Mouse (Mus musculus) limb, embryonic 12.5 days (tissue): ENCODE results near the gene Rpl9. TPM values are rescaled to one million over a fixed set of nuclear protein-coding genes. Genes with fewer than 3 reads are reported as not detected.

Experiments
- ATAC-seq: fragments of 200-750 bp; cut with Nextera tagmentation; 2 replicates; pipeline ENCODE4 v1.8.0; 2017; ENCODE audit warnings: low read depth, moderate TSS enrichment; ENCODE audit not compliant: insufficient number of reproducible peaks, insufficient read depth, low FRiP score, low TSS enrichment
- H3K27ac ChIP-seq: fragments of 300-500 bp; sonication (generic); 2 replicates; pipeline ENCODE4 v1.5.1; 2016; ENCODE audit warnings: mild to moderate bottlenecking, moderate library complexity
- H3K27me3 ChIP-seq: fragments of 300-500 bp; sonication (generic); 2 replicates; pipeline ENCODE4 v1.6.1; 2016; ENCODE audit warnings: mild to moderate bottlenecking, moderate library complexity
- H3K36me3 ChIP-seq: fragments of 300-500 bp; sonication (generic); 2 replicates; pipeline ENCODE4 v1.6.1; 2016; ENCODE audit warnings: mild to moderate bottlenecking, moderate library complexity
- H3K4me1 ChIP-seq: fragments of 300-500 bp; sonication (generic); replicated peaks from 2 replicates; pipeline ENCODE4 v1.6.1; 2016
- H3K4me2 ChIP-seq: fragments of 300-500 bp; sonication (generic); 2 replicates; pipeline ENCODE4 v1.6.1; 2016; ENCODE audit warnings: mild to moderate bottlenecking, moderate library complexity
- H3K4me3 ChIP-seq: fragments of 300-500 bp; sonication (generic); replicated peaks from 2 replicates; pipeline ENCODE4 v1.5.1; 2016; ENCODE audit warnings: mild to moderate bottlenecking
- H3K9ac ChIP-seq: fragments of 300-500 bp; sonication (generic); replicated peaks from 2 replicates; pipeline ENCODE4 v1.6.1; 2016; ENCODE audit warnings: mild to moderate bottlenecking, moderate library complexity
- H3K9me3 ChIP-seq: fragments of 300-500 bp; sonication (generic); 2 replicates; pipeline ENCODE4 v1.6.1; 2016; ENCODE audit warnings: mild to moderate bottlenecking, moderate library complexity
- WGBS: fragments of 180-500 bp; shearing (Covaris S2); methylation state at CpG from one replicate; pipeline ENCODE4 v1.1.7; 2016; 5-methylcytosine and 5-hydroxymethylcytosine counted together
- polyA plus RNA-seq: library from polyadenylated mRNA; unstranded; fragments of >200 nt; fragmentation: Nextera tagmentation; extraction: Ambion mirVana; gene quantifications from 2 replicates; pipeline ENCODE4 v1.2.1, GENCODE M21; 2016

Gene Rpl9
- 1,006 and 1,010 TPM in 2 replicates for polyA plus RNA-seq

DNA sequence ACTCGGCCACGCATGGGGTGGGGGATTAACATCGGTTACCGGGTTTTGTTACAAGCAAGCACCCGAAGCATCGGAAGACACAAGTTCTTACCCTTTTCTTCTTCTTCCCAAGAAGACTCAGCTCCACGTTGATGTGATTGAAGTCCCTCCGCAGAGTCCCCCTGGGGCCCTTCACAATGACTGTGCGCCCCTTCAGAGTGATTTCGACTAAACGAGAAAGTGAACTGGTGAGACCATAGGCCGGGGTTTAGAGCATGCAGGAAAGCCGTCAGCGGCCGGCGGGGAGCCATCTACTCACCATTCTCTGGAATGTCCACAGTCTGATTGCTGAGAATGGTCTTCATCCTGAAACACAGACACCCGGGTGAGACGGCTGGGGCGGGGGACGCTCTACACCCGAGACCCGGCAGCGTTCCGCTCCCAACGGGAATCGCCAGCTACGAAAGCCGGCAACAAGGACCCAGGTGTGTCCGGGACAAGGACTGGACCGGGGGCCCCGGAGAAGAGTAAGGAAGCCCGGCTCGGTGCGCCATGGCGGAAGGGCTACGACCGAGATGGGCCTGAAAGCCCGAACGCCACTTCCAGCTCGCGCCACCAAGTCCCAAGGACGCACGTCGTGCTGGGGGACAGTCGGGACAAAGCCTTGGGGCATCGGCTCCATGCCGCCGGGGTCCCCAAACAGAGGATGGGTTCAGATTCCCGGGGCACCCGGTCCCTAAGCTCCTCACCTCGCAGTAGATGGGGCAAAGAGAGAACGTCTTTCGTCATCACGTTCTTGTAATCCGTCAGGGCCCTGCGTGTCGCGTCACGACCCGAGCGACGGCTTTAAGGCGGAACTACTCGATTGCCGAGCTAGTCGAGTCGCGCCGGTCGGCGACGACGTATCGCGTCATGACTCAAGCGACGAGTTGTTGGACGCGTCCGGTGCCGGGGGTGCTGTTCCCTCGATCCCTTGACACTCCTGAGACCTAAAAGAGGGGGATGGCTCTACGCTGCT, at the start of gene Rpl9, which contains the start of gene Lias:
Gene Rpl9, minus strand, starts transcription at position 797 of the 997 bp plus-strand sequence.
Gene Lias, plus strand, starts transcription at position 850 of the 997 bp plus-strand sequence.
- Histone ChIP-seq H3K4me3 (peak within 1 kb of the TSS; percentile 98), H3K27ac (peak within 1 kb of the TSS; percentile 92), H3K27me3 (no peaks in the 10 kb centered on the region), H3K9ac (peak within 1 kb of the TSS; percentile 99), H3K36me3 (peaks cover 49% of the 10 kb centered on the region), H3K9me3 (no peaks in the 10 kb centered on the region), H3K4me1 (peaks cover 16% of the 10 kb centered on the region), H3K4me2 (peak within 1 kb of the TSS; percentile 88)
- peak; percentile 95 for ATAC-seq
- under 1% methylated on average over 83 of the region's 83 CpGs for WGBS

DNA sequence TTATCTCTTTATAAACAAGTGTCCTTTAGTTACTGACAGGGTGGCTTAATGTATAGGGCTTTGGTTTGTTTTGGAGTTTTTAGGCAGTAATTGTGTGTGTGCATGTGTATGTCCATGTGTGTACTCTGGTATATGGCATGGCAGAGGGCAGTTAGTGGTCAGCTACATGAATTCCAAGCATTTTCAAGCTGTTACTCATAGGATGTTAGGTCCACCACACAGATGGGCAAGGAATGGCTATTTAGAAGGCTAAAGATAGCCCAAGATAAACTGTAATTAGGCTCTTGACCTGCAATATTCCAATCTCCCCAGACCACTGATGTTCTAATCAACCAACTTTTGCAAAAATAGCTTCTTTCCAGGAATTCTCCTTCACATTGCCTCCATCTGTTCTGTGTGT, 46.8 kb upstream of the Rpl9 start:
- Histone ChIP-seq H3K27me3 (no peaks in the 10 kb centered on the region), H3K4me1 (peaks cover 21% of the 10 kb centered on the region), H3K36me3 (no peaks in the 10 kb centered on the region), H3K4me3 (no peak overlapping the region), H3K9ac (no peak overlapping the region), H3K27ac (no peak overlapping the region), H3K9me3 (no peaks in the 10 kb centered on the region), H3K4me2 (no peak overlapping the region)
- no peak for ATAC-seq

DNA sequence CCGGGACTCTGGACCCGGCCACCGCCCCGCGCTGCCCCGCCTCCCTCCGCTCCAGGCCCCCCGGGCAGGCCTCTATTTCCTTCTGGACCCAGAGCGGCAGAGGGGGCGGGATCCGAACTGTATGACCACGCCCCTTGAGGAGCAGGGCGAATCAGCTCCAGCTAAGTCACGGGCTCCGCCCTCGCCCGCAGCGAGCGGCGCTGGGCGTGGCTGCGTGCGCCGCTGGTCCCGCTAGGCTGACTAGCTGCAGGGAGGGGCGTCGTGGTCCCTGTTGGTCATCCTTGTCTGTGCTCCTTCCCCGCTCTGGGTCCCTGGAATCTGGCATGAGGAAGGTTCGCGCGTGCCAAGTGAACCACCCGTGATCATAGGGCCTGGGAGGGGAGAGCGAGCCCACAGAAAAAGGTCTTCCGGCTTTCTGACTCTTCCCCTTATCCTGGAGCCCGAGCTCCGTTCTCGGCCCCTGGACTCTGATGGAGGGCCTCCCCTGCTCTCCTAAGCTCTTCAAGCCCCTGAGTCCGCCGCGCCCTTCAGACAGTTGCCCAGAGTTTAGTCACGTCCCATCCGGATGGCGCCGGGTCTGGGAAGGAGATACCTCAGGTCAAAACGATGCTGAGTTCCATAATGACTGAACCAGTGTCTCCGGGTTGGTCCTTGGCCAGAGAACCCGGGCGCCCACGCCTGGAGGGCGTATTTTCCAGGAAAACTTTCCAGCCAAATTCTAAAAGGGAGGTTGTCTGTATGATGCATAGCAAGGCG, 44.7 kb upstream of the Rpl9 start, which contains the start of gene Ugdh:
Gene Ugdh, minus strand, starts transcription at position 144 of the 756 bp plus-strand sequence.
- H3K27me3 ChIP-seq, result no peaks in the 10 kb centered on the region
- H3K4me2 ChIP-seq, result peak within 1 kb of the TSS; percentile 82
- H3K36me3 ChIP-seq, result no peaks in the 10 kb centered on the region; the same call in 1 of the 2 replicates
- peak within 1 kb of the TSS; percentile 82 for H3K9ac ChIP-seq
- whole genome bisulfite sequencing, result under 1% methylated on average over 51 of the region's 51 CpGs
- no peaks in the 10 kb centered on the region for H3K9me3 ChIP-seq
- ATAC-seq, result peak; percentile 93
- peak within 1 kb of the TSS; percentile 75 for H3K4me3 ChIP-seq
- H3K27ac ChIP-seq, result peak within 1 kb of the TSS; percentile 89
- peaks cover 26% of the 10 kb centered on the region for H3K4me1 ChIP-seq

DNA sequence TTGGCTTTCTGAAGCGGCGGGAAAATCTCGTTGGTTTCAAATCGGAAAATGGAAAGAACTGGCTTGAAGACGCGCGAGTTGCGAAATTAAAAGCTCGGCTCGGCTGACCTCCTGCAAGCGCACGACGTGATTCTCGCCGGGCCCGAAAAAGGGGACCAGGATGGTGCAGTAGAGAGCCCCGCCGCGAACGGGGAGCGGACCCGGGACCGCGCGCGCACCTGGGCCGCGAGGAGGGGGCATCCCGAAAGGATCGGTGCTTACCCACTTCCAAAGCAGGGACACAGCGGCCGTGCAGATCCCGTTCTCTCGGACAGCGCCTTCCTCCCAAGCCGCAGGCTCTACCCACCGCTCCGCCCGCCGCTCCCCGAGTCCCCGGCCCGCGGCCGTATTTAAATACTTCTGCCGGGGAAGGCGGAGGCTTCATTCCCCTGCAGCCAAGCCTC, 44.1 kb upstream of the Rpl9 start:
- peaks cover 2% of the 10 kb centered on the region; the same call in 1 of the 2 replicates for H3K36me3 ChIP-seq
- no peaks in the 10 kb centered on the region for H3K9me3 ChIP-seq
- under 1% methylated on average over 47 of the region's 47 CpGs for WGBS
- H3K27ac ChIP-seq, result peak overlapping the region; percentile 89
- H3K4me1 ChIP-seq, result peaks cover 26% of the 10 kb centered on the region
- H3K4me2 ChIP-seq, result peak overlapping the region; percentile 82
- no peak; the same call in none of the 2 replicates for ATAC-seq
- no peaks in the 10 kb centered on the region for H3K27me3 ChIP-seq
- H3K9ac ChIP-seq, result peak overlapping the region; percentile 82
- H3K4me3 ChIP-seq, result peak overlapping the region; percentile 75

DNA sequence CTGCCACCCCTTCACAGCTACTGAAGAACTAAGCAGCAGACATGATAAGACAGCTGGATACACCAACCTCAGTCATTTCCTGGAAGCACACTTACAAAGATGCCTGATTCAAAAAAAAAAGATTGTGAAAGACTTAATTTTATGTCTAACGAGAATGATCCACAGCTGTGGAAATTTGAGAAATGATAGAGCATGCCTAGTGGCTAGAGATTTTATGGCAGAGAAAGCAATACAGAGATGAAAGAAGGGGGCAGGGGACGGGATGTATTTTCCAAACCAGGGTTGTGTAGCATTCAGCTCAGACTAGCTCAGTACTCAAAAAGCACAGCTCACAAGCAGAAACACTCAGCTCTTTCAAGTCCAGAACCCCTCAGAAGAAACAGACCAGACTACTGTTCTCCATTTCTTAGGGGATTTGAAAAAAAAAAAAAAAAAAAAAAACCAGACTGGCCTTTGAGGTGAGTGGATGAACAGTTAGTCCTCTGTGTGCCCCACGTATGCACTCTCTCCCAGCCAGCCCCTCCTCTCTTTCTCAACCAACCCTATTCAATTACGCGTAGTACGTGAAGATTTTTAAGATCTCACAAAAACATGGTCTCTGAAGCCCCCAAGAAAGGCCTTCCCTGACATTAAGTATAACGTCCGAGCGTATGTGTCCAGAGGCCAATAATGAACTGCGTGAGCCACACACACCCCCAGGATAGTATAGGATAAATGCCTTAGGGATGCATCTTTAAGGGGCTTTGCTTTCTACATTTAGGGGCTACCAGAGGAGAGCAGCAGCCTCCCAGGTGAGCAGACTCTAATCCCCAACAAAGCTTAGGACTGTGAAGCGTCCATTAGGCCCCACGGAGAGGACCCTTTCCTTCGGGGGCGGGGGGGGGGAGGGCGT, 43.5 kb upstream of the Rpl9 start:
- no peak; the same call in 1 of the 2 replicates for ATAC-seq
- Histone ChIP-seq H3K36me3 (peaks cover 7% of the 10 kb centered on the region; the same call in 1 of the 2 replicates), H3K27ac (peak overlapping the region; percentile 89), H3K4me1 (peaks cover 26% of the 10 kb centered on the region), H3K9ac (peak overlapping the region; percentile 82), H3K4me2 (peak overlapping the region; percentile 82), H3K4me3 (peak overlapping the region; percentile 75), H3K9me3 (no peaks in the 10 kb centered on the region), H3K27me3 (no peaks in the 10 kb centered on the region)
- 3% methylated on average over 15 of the region's 15 CpGs for WGBS

DNA sequence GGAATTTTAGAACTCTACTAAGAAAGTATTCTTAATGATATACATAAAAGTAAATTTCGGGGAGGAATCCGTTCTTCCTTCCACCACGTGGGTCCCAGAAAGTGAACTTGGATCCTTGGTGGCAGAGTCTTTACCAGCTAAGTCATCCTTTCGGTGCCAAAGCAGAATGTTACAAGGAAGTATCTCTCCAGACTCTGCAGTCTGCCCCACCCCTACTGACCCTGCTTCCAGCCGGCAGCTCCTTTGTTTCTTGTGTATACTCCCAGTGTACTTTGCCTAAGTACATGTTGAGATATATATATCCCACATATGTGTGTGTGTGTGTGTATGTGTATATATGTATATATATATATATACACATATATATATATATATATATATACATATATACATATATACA, 38.2 kb upstream of the Rpl9 start:
- H3K9ac ChIP-seq, result no peak overlapping the region

DNA sequence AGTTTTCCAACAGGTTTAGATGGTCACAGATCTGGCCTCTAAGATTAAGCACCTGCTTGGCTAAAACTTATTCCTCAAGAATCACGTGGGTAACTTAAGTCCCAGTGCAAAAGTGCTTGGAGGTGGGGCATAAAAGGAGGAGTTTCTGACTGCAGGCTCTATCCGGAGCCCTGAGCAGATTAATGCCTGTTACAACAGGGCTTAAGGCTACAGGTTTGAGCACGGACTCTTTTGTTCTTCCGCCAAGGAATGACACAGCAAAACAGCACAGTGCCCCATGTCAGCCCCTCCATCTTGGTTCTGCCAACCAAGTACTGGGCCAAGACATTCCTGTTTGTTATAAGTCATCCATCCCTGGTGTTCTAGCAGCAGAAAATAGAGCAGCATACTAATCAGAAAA, 37.1 kb upstream of the Rpl9 start:
- no peak overlapping the region for H3K27ac ChIP-seq
- ATAC-seq, result no peak

More for the DNA sequence above, 38.2 kb upstream of the Rpl9 start:
- no peak for ATAC-seq
- peaks cover 39% of the 10 kb centered on the region for H3K36me3 ChIP-seq
- peaks cover 15% of the 10 kb centered on the region for H3K4me1 ChIP-seq
- WGBS, result 92% methylated on average over 5 of the region's 5 CpGs
- H3K27me3 ChIP-seq, result no peaks in the 10 kb centered on the region
- no peak overlapping the region for H3K4me3 ChIP-seq
- no peaks in the 10 kb centered on the region for H3K9me3 ChIP-seq
- no peak overlapping the region for H3K4me2 ChIP-seq
- no peak overlapping the region for H3K27ac ChIP-seq

DNA sequence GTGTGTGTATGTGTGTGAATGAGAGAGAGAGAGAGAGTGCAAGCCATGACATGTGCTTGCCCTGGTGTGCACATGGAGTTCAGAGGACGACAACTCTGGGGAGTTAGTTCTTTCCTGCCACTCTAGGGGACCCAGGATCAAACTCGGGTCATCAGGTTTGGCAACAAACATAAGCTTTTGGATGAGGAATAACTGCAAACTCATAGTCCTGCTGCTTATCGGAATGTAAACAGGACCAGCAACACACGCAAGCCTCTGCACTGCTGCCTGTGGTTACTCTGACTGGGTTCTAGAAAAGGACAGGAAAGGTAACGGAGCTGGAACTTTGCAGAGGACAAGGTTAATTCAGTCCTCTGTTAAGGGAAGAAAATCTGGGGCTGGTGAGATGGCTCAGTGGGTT, 34.0 kb upstream of the Rpl9 start:
- no peak overlapping the region for H3K4me3 ChIP-seq
- H3K9me3 ChIP-seq, result no peaks in the 10 kb centered on the region
- H3K4me1 ChIP-seq, result no peaks in the 10 kb centered on the region
- H3K27ac ChIP-seq, result no peak overlapping the region
- no peak overlapping the region for H3K9ac ChIP-seq
- no peak for ATAC-seq
- H3K27me3 ChIP-seq, result no peaks in the 10 kb centered on the region
- 91% methylated on average over 5 of the region's 5 CpGs for WGBS
- no peak overlapping the region for H3K4me2 ChIP-seq
- H3K36me3 ChIP-seq, result peaks cover 77% of the 10 kb centered on the region

More for the DNA sequence above, 37.1 kb upstream of the Rpl9 start:
- Histone ChIP-seq H3K9me3 (no peaks in the 10 kb centered on the region), H3K27me3 (no peaks in the 10 kb centered on the region), H3K4me2 (no peak overlapping the region), H3K36me3 (peaks cover 50% of the 10 kb centered on the region), H3K4me3 (no peak overlapping the region), H3K4me1 (peaks cover 7% of the 10 kb centered on the region; the same call in 1 of the 2 replicates), H3K9ac (no peak overlapping the region)
- WGBS, result 62% methylated on average over 4 of the region's 4 CpGs

DNA sequence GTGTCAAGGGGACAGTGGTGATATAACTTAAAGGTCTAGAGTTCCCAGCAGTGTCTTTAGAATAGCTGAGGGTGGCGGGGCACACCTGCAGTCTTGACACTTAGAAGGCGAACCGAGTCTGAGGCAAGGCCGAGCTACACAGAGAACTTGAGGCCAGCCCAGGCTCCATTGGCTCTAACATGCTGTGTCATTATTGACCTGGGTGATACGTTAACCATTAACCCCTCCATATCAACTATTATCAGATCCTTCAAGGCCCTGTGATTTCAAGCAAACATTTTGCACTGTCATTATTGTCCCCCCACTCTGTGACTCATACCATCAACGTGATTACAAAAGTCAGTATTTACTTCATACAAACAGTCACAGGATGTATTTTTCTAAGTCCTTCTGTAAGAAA, 33.0 kb upstream of the Rpl9 start:
- no peaks in the 10 kb centered on the region for H3K9me3 ChIP-seq
- no peak overlapping the region for H3K4me3 ChIP-seq
- H3K9ac ChIP-seq, result no peak overlapping the region
- H3K4me2 ChIP-seq, result no peak overlapping the region
- 93% methylated on average over 6 of the region's 6 CpGs for WGBS
- no peaks in the 10 kb centered on the region for H3K27me3 ChIP-seq
- peaks cover 79% of the 10 kb centered on the region for H3K36me3 ChIP-seq
- no peak for ATAC-seq
- H3K27ac ChIP-seq, result no peak overlapping the region
- no peaks in the 10 kb centered on the region for H3K4me1 ChIP-seq

DNA sequence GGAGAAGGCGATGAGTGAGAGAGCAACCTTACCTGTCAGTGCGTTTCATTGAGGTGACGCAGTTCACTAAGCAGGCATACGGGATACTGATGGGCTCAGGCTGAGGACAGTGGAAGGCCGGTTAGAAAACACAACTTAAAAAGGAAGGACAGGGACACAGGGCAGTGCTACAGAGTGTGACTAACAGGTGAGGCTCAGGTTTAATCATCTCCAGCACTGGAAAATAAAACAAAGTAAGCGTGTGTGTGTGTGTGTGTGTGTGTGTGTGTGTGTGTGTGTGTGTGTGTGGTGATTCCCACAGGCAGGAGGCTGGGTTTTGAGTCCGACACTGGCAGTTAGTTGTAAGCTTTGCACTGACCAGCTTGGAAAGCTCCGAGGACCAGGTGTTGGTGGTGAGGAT, 31.6 kb upstream of the Rpl9 start:
- 95% methylated on average over 8 of the region's 8 CpGs for WGBS
- H3K9me3 ChIP-seq, result no peaks in the 10 kb centered on the region
- H3K36me3 ChIP-seq, result peaks cover 91% of the 10 kb centered on the region
- H3K27ac ChIP-seq, result no peak overlapping the region
- H3K27me3 ChIP-seq, result no peaks in the 10 kb centered on the region
- ATAC-seq, result no peak
- no peak overlapping the region for H3K4me2 ChIP-seq
- H3K4me3 ChIP-seq, result no peak overlapping the region
- no peaks in the 10 kb centered on the region for H3K4me1 ChIP-seq
- no peak overlapping the region for H3K9ac ChIP-seq
